In the genomic region with DNA sequence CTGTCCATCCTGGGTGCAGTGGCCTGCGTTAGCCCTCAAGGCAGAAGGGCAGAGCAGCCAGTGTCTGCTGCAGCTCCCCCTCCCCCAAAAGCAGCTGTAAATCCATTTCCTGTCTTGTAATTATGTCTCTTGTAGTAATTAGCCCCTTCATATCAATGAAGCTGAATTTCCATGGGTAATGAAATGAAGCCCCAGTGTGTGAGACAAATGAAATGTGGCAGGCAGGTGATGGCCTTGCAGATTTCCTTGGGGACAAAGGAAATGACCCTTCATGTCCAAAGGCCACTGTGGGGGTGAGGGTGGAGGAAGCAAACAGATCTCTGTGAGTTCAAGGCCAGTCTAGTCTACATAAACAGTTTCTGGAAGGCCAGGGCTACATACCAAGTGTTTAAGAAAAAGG, we compare ENCODE assay signal across 20 mouse cellular contexts. TPM values are rescaled to one million over a fixed set of nuclear protein-coding genes. Genes with fewer than 3 reads are reported as not detected.
A peak's percentile ranks its signal among the peaks of the same experiment; 100 is the strongest.
DNase-seq lines count a peak whose midpoint lies in the region; ATAC-seq lines count a peak whose summit lies in the region.
"Had no signal": no experiment of that assay in that cellular context is flagged by ENCODE, and none has a peak within 500 bp of the region (broad histone marks: within the 10 kb centered on the region; RNA-seq: fewer than 3 reads in every experiment).

No protein-coding gene starts in this region.

- H3K36me3 ChIP-seq in forebrain, embryonic 15.5 days: 0 out of 2 replicates have a peak, but pooled peaks cover 3% of the 10 kb centered on the region
- peaks cover 3% of the 10 kb centered on the region; the same call in 1 of the 2 replicates for H3K36me3 ChIP-seq in forebrain, embryonic 16.5 days (ENCODE audit: control insufficient read depth, insufficient read depth)

- no peak overlapping the region for H3K4me3 ChIP-seq in forebrain, embryonic 15.5 days
- H3K4me3 ChIP-seq in forebrain, embryonic 16.5 days (replicated peaks; ENCODE audit: low read length): no peak overlapping the region
- H3K4me3 ChIP-seq: embryonic facial prominence, embryonic 10.5 days; heart, adult 2 months; heart, embryonic 15.5 days; hindbrain, embryonic 13.5 days had no signal

- H3K4me2 ChIP-seq in forebrain, embryonic 15.5 days (replicated peaks): no peak overlapping the region
- no peak overlapping the region for H3K4me2 ChIP-seq in forebrain, embryonic 16.5 days (ENCODE audit: low read length)
- H3K4me2 ChIP-seq: heart, embryonic 11.5 days; heart, embryonic 15.5 days; hindbrain, embryonic 13.5 days had no signal

- H3K9me3 ChIP-seq in forebrain, embryonic 15.5 days: no peaks in the 10 kb centered on the region
- no peaks in the 10 kb centered on the region for H3K9me3 ChIP-seq in forebrain, embryonic 16.5 days (ENCODE audit: control insufficient read depth, low read length)
- H3K9me3 ChIP-seq: embryonic facial prominence, embryonic 10.5 days; heart, embryonic 15.5 days; hindbrain, embryonic 13.5 days had no signal

- H3K9ac ChIP-seq in forebrain, embryonic 15.5 days (replicated peaks): no peak overlapping the region
- no peak overlapping the region for H3K9ac ChIP-seq in forebrain, embryonic 16.5 days (replicated peaks; ENCODE audit: low read depth, low read length)
- H3K9ac ChIP-seq: heart, embryonic 15.5 days; hindbrain, embryonic 13.5 days had no signal

- DNase-seq in adrenal gland, postnatal 14 days: peak; percentile 27
- DNase-seq in adrenal gland, adult 8-10 months: no peak
- DNase-seq in MN1 (ENCODE audit: low spot score): peak; percentile 11
- peak; percentile 88 for DNase-seq in retina, postnatal 1 day
- DNase-seq in layer of hippocampus, postnatal 25 days (ENCODE audit: extremely low spot score in 1 of 2, low spot score in 1 of 2): no peak
- DNase-seq: adrenal gland, postnatal 10 days; cerebellum, adult 2 months; cerebellum, postnatal 10 days; gastrocnemius, postnatal 14 days; heart, adult 2 months; heart, postnatal 14 days had no signal

- 75% methylated on average over 1 of the region's 1 CpGs for WGBS in forebrain, embryonic 15.5 days
- 65% methylated on average over 1 of the region's 1 CpGs for WGBS in forebrain, embryonic 16.5 days

- 0 out of 2 replicates have a peak overlapping the region, but pooled peaks have one; percentile 53 for H3K27ac ChIP-seq in forebrain, embryonic 15.5 days (replicated peaks)
- H3K27ac ChIP-seq in forebrain, embryonic 16.5 days (ENCODE audit: low read length): no peak overlapping the region; the same call in 1 of the 2 replicates
- H3K27ac ChIP-seq: embryonic facial prominence, embryonic 10.5 days; heart, adult 2 months; heart, embryonic 15.5 days; hindbrain, embryonic 13.5 days; hindbrain, postnatal 0 days had no signal

- no peaks in the 10 kb centered on the region for H3K27me3 ChIP-seq in forebrain, embryonic 15.5 days
- no peaks in the 10 kb centered on the region for H3K27me3 ChIP-seq in forebrain, embryonic 16.5 days (replicated peaks; ENCODE audit: control insufficient read depth, insufficient read depth, low read length)
- H3K27me3 ChIP-seq: heart, embryonic 15.5 days; hindbrain, embryonic 13.5 days had no signal

- peaks cover 13% of the 10 kb centered on the region for H3K4me1 ChIP-seq in forebrain, embryonic 15.5 days
- peaks cover 11% of the 10 kb centered on the region for H3K4me1 ChIP-seq in forebrain, embryonic 16.5 days (replicated peaks; ENCODE audit: control insufficient read depth, insufficient read depth, low read length)

- ATAC-seq in forebrain, embryonic 15.5 days (replicated peaks): no peak
- no peak for ATAC-seq in forebrain, embryonic 16.5 days
- ATAC-seq: activated CD4-positive, CD25-positive, alpha-beta regulatory T cell, adult 4 months; hindbrain, postnatal 0 days; Patski had no signal

RNA-seq across cellular contexts. Expression of gene Ccnq, which starts 1.7 kb away (rescaled TPM):
- total RNA-seq in adrenal gland, postnatal 14 days (2021): 34.1 and 35.6 TPM in 2 replicates
- 10 to 100 TPM; 61.2 to 71.8 (median 64.7) TPM for total RNA-seq in adrenal gland, adult 8-10 months (2022)
- polyA plus RNA-seq in forebrain, embryonic 15.5 days (2015; fragmentation: Nextera tagmentation; extraction: Ambion mirVana): 36.4 and 40.4 TPM in 2 replicates
- 35.6 and 39.5 TPM in 2 replicates for polyA plus RNA-seq in forebrain, embryonic 16.5 days (2015; fragmentation: Nextera tagmentation; extraction: Ambion mirVana)
- 10 to 100 TPM; 17.9 to 19.5 TPM for total RNA-seq in layer of hippocampus, postnatal 25 days (2021)

RNA-seq across cellular contexts. Expression of gene Nlk, which starts 56.0 kb away (rescaled TPM):
- total RNA-seq in adrenal gland, postnatal 14 days (2021): 51.7 and 53.0 TPM in 2 replicates
- total RNA-seq in adrenal gland, adult 8-10 months (2022): 10 to 100 TPM; 45.2 to 62.8 (median 54.4) TPM
- 31.8 and 31.9 TPM in 2 replicates for polyA plus RNA-seq in forebrain, embryonic 15.5 days (2015; fragmentation: Nextera tagmentation; extraction: Ambion mirVana)
- polyA plus RNA-seq in forebrain, embryonic 16.5 days (2015; fragmentation: Nextera tagmentation; extraction: Ambion mirVana): 31.2 and 33.6 TPM in 2 replicates
- 10 to 100 TPM; 42.5 to 45.1 TPM for total RNA-seq in layer of hippocampus, postnatal 25 days (2021)

Comparison
In these comparisons a context has a peak if more than half of its experiments do, and no peak if none do; other contexts are left out.
1. DNase-seq: peak in adrenal gland, postnatal 14 days (single experiment), MN1 (single experiment) and retina, postnatal 1 day (single experiment); none in adrenal gland, adult 8-10 months (single experiment) and layer of hippocampus, postnatal 25 days (0 of 2).